Mouse (Mus musculus): ENCODE data around the gene Mnd1. TPM values are rescaled to one million over a fixed set of nuclear protein-coding genes. Genes with fewer than 3 reads are reported as not detected.

The Mnd1 gene
- polyA plus RNA-seq, 1 experiment from 2014 or later: 7.2 TPM

DNA sequence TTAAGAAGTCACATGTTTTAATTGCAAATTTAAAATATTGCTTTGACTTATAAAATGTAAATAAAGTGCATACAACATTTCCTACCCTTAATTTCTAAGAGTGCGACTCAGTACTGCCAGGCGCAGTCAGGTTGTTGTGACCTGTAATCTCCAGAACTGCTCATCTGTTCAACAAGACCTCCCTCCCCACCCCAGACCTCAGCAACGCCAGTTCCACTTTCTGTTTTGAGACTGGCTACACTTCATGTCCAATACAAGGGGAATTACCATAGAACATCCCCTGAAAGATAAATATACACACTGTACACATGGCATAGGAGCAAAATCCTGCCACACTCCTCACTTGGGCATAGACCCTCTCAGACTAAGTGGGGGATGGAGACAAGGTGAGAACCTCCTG lies 28.9 kb downstream of the Mnd1 start:
- no peaks in the 10 kb centered on the region for H3K4me1 ChIP-seq
- no peak overlapping the region for H3K4me3 ChIP-seq
- no peak for ATAC-seq (ENCODE audit: low FRiP score, low read depth)
- H3K9ac ChIP-seq (replicated peaks): no peak overlapping the region
- no peak overlapping the region for H3K27ac ChIP-seq (replicated peaks)
- no peaks in the 10 kb centered on the region for H3K36me3 ChIP-seq
- no peaks in the 10 kb centered on the region for H3K27me3 ChIP-seq
- H3K9me3 ChIP-seq: no peaks in the 10 kb centered on the region
- H3K4me2 ChIP-seq (replicated peaks): no peak overlapping the region
- 83% methylated on average over 3 of the region's 3 CpGs for WGBS

DNA sequence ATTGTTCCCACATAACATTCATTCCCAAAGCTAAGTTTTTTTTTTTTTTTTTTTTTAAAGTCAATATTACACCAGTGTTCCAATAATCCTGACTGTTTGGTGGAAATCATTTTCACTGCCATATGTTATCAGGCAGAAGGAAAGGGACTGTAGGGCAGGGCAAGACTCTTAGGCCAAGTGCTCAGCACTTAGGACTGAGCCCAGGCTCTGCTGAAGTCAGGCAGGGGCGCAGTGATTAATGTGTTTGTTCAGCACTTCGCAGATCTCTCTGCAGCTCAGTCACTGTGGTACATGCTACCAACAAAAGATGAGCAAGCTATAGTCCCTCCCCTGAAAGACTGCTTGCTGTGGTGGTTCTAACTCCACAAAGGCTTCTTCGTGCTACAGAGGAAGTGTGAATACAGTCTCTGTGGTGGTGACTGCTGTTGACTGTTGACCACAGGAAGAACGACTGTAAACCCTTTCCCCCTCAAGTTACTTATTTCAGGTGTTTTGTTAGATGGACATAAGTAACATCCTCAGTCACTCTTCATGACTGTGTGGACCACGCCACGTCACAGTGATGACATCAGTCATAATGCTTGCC lies 29.8 kb downstream of the Mnd1 start:
- Histone ChIP-seq H3K4me2 (replicated peaks) (no peak overlapping the region), H3K4me1 (no peaks in the 10 kb centered on the region), H3K4me3 (no peak overlapping the region), H3K36me3 (no peaks in the 10 kb centered on the region), H3K27me3 (no peaks in the 10 kb centered on the region), H3K27ac (replicated peaks) (no peak overlapping the region), H3K9me3 (no peaks in the 10 kb centered on the region), H3K9ac (replicated peaks) (no peak overlapping the region)
- no peak for ATAC-seq (ENCODE audit: low FRiP score, low read depth)
- WGBS: 72% methylated on average over 6 of the region's 6 CpGs

DNA sequence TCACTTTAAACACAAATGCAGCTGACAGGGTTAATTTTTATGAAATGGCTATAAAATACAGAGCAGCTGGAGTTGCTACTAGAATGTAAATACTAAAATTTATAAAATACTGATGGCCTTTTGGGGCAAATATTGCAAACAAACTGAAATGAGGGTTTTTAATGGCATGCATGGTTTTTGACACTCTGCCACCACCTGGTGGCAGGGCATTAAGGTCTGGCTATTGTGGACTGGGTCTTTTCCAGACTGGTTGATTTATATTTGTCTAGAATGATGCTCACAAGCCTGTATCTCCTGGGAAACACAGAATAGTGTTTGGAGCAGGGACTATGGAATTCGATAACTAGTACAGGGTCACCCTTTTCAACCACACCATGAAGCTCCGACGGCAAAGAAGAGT lies 32.1 kb downstream of the Mnd1 start:
- Histone ChIP-seq H3K9ac (replicated peaks) (no peak overlapping the region), H3K36me3 (no peaks in the 10 kb centered on the region), H3K27me3 (no peaks in the 10 kb centered on the region), H3K9me3 (no peaks in the 10 kb centered on the region), H3K4me2 (replicated peaks) (no peak overlapping the region), H3K27ac (replicated peaks) (no peak overlapping the region), H3K4me3 (no peak overlapping the region), H3K4me1 (no peaks in the 10 kb centered on the region)
- WGBS: 88% methylated on average over 3 of the region's 3 CpGs
- ATAC-seq (ENCODE audit: low FRiP score, low read depth): no peak

DNA sequence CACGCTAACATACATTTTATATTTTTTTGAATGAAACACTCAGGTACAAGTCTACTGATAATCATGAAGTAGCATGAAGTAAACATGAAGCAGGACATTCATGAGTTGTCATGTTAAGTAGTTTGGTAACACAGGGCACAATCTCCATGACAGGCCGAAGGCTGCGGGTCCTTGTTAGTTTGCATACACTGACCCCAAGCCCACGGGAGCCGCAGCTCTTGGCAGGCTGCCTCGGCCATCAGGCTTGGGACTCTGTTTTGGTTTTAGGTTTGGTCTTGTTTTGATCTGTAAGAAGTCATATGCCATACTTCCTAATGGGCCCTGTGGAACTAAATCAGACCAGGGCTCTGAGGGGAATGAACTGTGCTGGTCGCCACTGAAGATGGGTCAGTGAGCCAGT lies 36.9 kb downstream of the Mnd1 start:
- H3K4me2 ChIP-seq (replicated peaks): no peak overlapping the region
- 77% methylated on average over 7 of the region's 7 CpGs for WGBS
- H3K27ac ChIP-seq (replicated peaks): no peak overlapping the region
- H3K9ac ChIP-seq (replicated peaks): no peak overlapping the region
- H3K9me3 ChIP-seq: no peaks in the 10 kb centered on the region
- no peak overlapping the region for H3K4me3 ChIP-seq
- H3K36me3 ChIP-seq: no peaks in the 10 kb centered on the region
- no peak for ATAC-seq (ENCODE audit: low FRiP score, low read depth)
- no peaks in the 10 kb centered on the region for H3K4me1 ChIP-seq
- H3K27me3 ChIP-seq: no peaks in the 10 kb centered on the region

DNA sequence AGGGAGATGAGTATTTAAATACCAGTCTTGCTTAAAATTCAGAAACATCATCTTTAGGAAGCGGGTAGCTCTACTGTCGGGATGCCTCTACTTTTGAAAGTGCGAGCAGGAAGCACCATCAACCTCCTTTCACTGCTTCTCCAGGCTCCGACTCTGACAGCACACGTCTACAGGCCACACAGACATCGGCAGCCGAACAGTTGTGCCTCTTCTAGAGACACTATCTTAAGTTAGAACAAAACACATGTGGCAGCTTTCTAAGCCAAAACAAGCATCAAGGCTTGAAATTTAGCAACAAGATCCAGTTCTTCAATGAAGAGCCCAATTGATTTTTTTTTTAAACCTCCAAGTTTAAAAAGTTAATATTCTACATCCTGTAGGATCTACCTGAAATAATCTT lies 37.4 kb downstream of the Mnd1 start:
- Histone ChIP-seq H3K9me3 (no peaks in the 10 kb centered on the region), H3K4me3 (no peak overlapping the region), H3K36me3 (no peaks in the 10 kb centered on the region), H3K4me2 (replicated peaks) (no peak overlapping the region), H3K27me3 (no peaks in the 10 kb centered on the region), H3K27ac (replicated peaks) (no peak overlapping the region), H3K4me1 (no peaks in the 10 kb centered on the region), H3K9ac (replicated peaks) (no peak overlapping the region)
- WGBS: 92% methylated on average over 7 of the region's 7 CpGs
- no peak for ATAC-seq (ENCODE audit: low FRiP score, low read depth)

DNA sequence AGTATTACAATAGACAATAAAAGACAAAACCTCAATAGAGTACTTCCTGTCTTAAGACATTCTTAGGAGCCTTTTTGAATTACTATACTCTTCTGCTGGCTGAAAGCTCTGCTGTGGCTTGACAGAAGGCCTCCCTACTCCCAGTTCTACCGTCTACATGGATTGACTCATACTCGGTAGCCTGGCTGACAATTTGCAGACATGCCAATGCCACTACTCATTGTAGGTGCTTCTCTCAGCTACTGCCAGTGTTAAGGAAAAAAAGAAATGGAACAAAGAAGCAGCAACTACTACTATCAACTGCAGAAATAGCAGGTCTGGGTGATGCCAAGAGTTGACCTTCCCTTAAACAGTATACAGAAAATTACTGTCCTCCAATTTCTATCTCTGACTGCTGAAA lies 47.0 kb downstream of the Mnd1 start:
- Histone ChIP-seq H3K4me3 (no peak overlapping the region), H3K27ac (replicated peaks) (no peak overlapping the region), H3K27me3 (no peaks in the 10 kb centered on the region; the same call in 1 of the 2 replicates), H3K9ac (replicated peaks) (no peak overlapping the region), H3K9me3 (0 out of 2 replicates have a peak, but pooled peaks cover 4% of the 10 kb centered on the region), H3K4me2 (replicated peaks) (no peak overlapping the region), H3K36me3 (no peaks in the 10 kb centered on the region), H3K4me1 (no peaks in the 10 kb centered on the region)
- 93% methylated on average over 2 of the region's 2 CpGs for whole genome bisulfite sequencing
- ATAC-seq (ENCODE audit: low FRiP score, low read depth): no peak

DNA sequence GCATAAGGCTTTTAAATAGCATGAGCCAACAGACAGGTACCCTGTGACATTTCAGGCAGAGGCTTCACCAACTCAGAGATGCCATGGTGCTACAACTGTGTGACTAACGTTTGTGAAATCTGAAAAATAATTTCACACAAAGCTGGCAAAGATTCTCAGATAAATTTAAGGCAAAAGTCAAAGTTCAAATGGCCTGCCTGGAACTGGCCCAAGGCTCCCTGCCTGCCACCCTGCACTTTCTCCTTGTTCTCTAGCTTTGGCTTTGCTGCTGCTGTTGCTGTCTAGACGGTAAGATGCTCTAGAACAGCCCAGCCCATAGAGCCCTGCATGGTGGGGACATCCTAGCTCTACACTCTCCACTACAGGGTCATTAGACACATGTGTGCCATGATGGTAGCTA lies 49.5 kb downstream of the Mnd1 start:
- 75% methylated on average over 2 of the region's 2 CpGs for WGBS
- H3K4me2 ChIP-seq (replicated peaks): no peak overlapping the region
- no peak for ATAC-seq (ENCODE audit: low FRiP score, low read depth)
- H3K27me3 ChIP-seq: 0 out of 2 replicates have a peak, but pooled peaks cover 3% of the 10 kb centered on the region
- no peak overlapping the region for H3K27ac ChIP-seq (replicated peaks)
- no peak overlapping the region for H3K9ac ChIP-seq (replicated peaks)
- H3K4me3 ChIP-seq: no peak overlapping the region
- H3K9me3 ChIP-seq: 0 out of 2 replicates have a peak, but pooled peaks cover 4% of the 10 kb centered on the region
- H3K36me3 ChIP-seq: no peaks in the 10 kb centered on the region
- no peaks in the 10 kb centered on the region for H3K4me1 ChIP-seq

DNA sequence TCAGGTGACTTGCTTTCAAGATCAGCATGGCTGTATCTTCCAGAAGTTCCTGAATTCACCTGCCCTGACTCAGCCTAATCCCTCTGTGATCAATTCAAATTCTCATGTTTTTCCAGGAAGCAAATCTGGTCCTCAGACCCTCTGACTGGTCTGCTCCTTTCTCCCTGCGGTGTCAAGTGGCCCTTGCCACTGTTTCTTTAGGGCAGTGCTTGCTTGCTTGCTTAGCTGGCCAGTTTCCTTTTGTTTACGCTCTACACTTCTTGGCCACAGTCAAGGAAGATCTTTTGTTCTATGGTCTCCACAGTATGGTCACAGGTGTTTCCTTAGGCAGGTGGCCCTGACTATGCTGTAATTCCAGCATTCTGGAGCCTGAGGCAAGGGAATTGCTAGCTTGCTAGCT lies 52.0 kb downstream of the Mnd1 start:
- no peak for ATAC-seq (ENCODE audit: low FRiP score, low read depth)
- H3K4me2 ChIP-seq (replicated peaks): no peak overlapping the region
- no peak overlapping the region for H3K9ac ChIP-seq (replicated peaks)
- 73% methylated on average over 2 of the region's 2 CpGs for WGBS
- H3K27me3 ChIP-seq: 0 out of 2 replicates have a peak, but pooled peaks cover 3% of the 10 kb centered on the region
- no peak overlapping the region for H3K4me3 ChIP-seq
- no peaks in the 10 kb centered on the region for H3K4me1 ChIP-seq
- H3K27ac ChIP-seq (replicated peaks): no peak overlapping the region
- H3K9me3 ChIP-seq: no peaks in the 10 kb centered on the region
- H3K36me3 ChIP-seq: no peaks in the 10 kb centered on the region

DNA sequence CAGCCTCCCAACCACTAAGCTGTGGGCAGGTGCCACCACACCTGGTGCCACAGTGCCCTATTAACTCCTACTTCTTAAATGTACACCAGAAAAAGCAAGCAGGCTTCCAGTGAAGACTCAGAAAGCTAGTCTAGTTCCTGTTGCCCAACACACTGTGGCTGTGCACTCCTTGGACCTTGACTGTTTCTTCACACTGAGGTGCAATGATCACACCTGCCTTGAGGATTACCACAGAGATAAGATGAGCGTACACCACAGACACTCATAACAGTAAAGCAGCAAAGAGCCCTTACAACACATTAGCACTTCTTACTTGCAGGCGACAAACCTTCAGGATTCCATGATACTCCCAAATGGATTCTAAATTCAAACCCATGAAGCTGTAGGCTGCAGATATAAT lies 62.7 kb downstream of the Mnd1 start:
- no peak for ATAC-seq (ENCODE audit: low FRiP score, low read depth)
- H3K4me2 ChIP-seq (replicated peaks): no peak overlapping the region
- no peaks in the 10 kb centered on the region for H3K4me1 ChIP-seq
- no peak overlapping the region for H3K27ac ChIP-seq (replicated peaks)
- 93% methylated on average over 2 of the region's 2 CpGs for WGBS
- H3K9me3 ChIP-seq: no peaks in the 10 kb centered on the region
- no peak overlapping the region for H3K4me3 ChIP-seq
- H3K36me3 ChIP-seq: no peaks in the 10 kb centered on the region
- no peak overlapping the region for H3K9ac ChIP-seq (replicated peaks)
- H3K27me3 ChIP-seq: no peaks in the 10 kb centered on the region

DNA sequence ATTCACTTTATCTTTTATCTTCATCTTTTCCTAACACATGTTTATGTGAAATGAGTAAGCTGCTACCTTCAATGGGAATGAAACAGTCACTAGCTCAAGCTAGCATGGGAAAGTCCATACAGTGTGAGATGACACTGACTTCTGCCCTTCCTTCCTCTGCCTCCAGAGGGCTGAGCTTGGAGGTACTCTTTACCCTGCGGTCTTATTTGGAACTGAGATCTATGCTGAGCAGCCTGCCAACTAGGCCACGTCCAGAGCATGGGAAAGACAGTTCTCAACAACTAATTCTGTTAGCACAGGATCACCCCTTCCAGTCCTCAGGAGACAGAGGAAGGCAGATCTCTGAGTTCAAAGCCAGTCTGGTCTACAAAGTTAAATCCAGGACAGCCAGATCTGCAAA lies 64.6 kb downstream of the Mnd1 start:
- 39% methylated on average over 2 of the region's 2 CpGs for WGBS
- no peak overlapping the region for H3K27ac ChIP-seq (replicated peaks)
- peaks cover 9% of the 10 kb centered on the region; the same call in 1 of the 2 replicates for H3K4me1 ChIP-seq
- no peak overlapping the region for H3K4me3 ChIP-seq
- H3K27me3 ChIP-seq: 0 out of 2 replicates have a peak, but pooled peaks cover 5% of the 10 kb centered on the region
- H3K36me3 ChIP-seq: no peaks in the 10 kb centered on the region
- H3K4me2 ChIP-seq (replicated peaks): no peak overlapping the region
- no peak overlapping the region for H3K9ac ChIP-seq (replicated peaks)
- no peak for ATAC-seq (ENCODE audit: low FRiP score, low read depth)
- no peaks in the 10 kb centered on the region for H3K9me3 ChIP-seq

DNA sequence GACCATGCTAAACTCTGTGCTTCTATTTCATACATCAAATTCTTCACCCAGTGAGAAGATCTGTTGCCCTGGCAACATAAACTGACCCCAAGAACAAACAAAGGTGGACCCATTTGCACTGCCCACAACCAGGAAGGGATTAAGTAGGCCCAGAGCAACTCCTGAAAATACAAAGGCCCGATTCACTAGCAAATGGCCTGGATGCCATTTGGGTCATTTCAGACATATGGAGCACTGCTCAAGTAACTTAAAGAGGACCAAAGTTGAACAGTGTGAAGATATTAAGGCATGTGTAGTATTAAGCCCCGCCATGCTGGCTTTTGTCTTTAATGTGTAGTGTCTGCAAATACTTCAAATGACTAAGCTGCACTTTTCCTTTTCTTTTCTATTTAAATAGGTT lies 68.7 kb downstream of the Mnd1 start:
- H3K27ac ChIP-seq (replicated peaks): no peak overlapping the region
- WGBS: 27% methylated on average over 2 of the region's 2 CpGs
- no peak overlapping the region for H3K9ac ChIP-seq (replicated peaks)
- no peaks in the 10 kb centered on the region for H3K36me3 ChIP-seq
- no peak for ATAC-seq (ENCODE audit: low FRiP score, low read depth)
- H3K9me3 ChIP-seq: peaks cover 5% of the 10 kb centered on the region
- H3K4me3 ChIP-seq: no peak overlapping the region
- H3K4me1 ChIP-seq: peaks cover 9% of the 10 kb centered on the region; the same call in 1 of the 2 replicates
- no peak overlapping the region for H3K4me2 ChIP-seq (replicated peaks)
- peaks cover 7% of the 10 kb centered on the region; the same call in 1 of the 2 replicates for H3K27me3 ChIP-seq

DNA sequence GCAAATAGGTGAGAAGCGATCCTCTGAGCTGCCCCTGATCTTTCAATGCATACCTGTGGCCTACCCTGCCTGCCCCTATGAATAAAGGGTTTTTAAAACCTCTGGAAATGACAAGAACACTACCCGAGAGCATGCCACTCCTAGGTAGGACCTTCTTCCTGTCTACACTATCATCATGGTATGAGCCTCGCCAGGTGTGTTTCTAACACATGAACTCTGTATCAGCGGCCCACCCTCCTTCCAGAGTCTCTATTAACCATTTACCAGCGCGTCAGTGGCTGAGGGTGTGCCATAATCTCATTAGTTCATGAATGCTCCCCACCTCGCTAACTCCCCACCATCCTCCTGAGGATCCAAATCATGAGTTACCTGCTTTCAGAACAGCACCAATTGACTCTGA lies 69.2 kb downstream of the Mnd1 start:
- no peak for ATAC-seq (ENCODE audit: low FRiP score, low read depth)
- 77% methylated on average over 7 of the region's 7 CpGs for WGBS
- Histone ChIP-seq H3K9me3 (peaks cover 6% of the 10 kb centered on the region), H3K27me3 (peaks cover 7% of the 10 kb centered on the region; the same call in 1 of the 2 replicates), H3K4me1 (peaks cover 9% of the 10 kb centered on the region; the same call in 1 of the 2 replicates), H3K9ac (replicated peaks) (no peak overlapping the region), H3K4me3 (no peak overlapping the region), H3K27ac (replicated peaks) (no peak overlapping the region), H3K36me3 (no peaks in the 10 kb centered on the region), H3K4me2 (replicated peaks) (no peak overlapping the region)

DNA sequence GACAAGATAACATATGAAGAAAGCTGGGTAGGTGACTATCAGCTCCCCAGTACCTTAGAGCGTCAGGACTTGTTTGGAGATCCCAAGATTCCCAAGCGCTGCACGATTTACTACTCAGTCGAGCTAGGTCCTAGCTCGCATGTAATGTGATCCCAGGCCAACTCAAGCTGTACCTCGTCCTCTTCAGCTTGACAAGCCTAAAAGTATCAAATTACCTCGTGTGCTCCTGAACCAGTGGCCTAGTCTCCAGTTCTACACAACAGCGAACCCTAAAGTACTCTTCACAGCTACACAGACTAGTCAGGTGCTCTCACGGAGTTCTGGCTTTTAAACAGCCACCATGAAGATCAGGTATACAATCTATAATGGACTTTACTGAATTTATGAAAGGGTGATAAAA lies 70.2 kb downstream of the Mnd1 start:
- Histone ChIP-seq H3K27me3 (peaks cover 7% of the 10 kb centered on the region; the same call in 1 of the 2 replicates), H3K9me3 (peaks cover 6% of the 10 kb centered on the region), H3K27ac (replicated peaks) (no peak overlapping the region), H3K9ac (replicated peaks) (no peak overlapping the region), H3K4me3 (no peak overlapping the region), H3K4me1 (peaks cover 9% of the 10 kb centered on the region; the same call in 1 of the 2 replicates), H3K36me3 (no peaks in the 10 kb centered on the region), H3K4me2 (replicated peaks) (no peak overlapping the region)
- no peak for ATAC-seq (ENCODE audit: low FRiP score, low read depth)
- WGBS: 59% methylated on average over 9 of the region's 9 CpGs

All from midbrain, embryonic 12.5 days (tissue).